Mouse (Mus musculus): ENCODE measurements around the gene Ak2.

GRCm38 (mm10) chr4:129013151-129013864 lies 21.6 kb downstream of the Ak2 start:
- TF ChIP-seq GATA1 (IDR thresholded peaks at IDR 0.05; ENCODE audit: borderline replicate concordance, low read length), result no peak
- no peak for TF ChIP-seq FLI1 (IDR thresholded peaks at IDR 0.05; ENCODE audit: low read length)
